Mouse (Mus musculus): ENCODE data around the gene Sigmar1.
"Not testable (repeated sequence)": the region's sequence is repeated elsewhere in the genome, so short reads cannot be mapped to it uniquely, and the experiment has no call there.

GRCm38 (mm10) chr4:41700224-41700623 is 55.7 kb downstream of the Sigmar1 start:
- not testable (repeated sequence) for TF ChIP-seq POLR2A, CTCF (IDR thresholded peaks at IDR 0.05; ENCODE audit: insufficient read depth, low read depth, low read length)
